Mouse (Mus musculus) yolk sac, embryonic 10.5 days (tissue): ENCODE data around the gene Cacng7.
A peak's percentile ranks its signal among the peaks of the same experiment; 100 is the strongest.
"Not testable (repeated sequence)": the region's sequence is repeated elsewhere in the genome, so short reads cannot be mapped to it uniquely, and the experiment has no call there.

Source experiments
- DNase-seq: peaks from one replicate; pipeline ENCODE4 v3.0.0-alpha.2; 2017; ENCODE audit warnings: low spot score

Gene Cacng7

GRCm38 (mm10) chr7:3332619-3333521, at the start of gene Cacng7:
Cacng7 (plus strand) TSS chr7:3332955.
- peak; percentile 58 for DNase-seq

DNA sequence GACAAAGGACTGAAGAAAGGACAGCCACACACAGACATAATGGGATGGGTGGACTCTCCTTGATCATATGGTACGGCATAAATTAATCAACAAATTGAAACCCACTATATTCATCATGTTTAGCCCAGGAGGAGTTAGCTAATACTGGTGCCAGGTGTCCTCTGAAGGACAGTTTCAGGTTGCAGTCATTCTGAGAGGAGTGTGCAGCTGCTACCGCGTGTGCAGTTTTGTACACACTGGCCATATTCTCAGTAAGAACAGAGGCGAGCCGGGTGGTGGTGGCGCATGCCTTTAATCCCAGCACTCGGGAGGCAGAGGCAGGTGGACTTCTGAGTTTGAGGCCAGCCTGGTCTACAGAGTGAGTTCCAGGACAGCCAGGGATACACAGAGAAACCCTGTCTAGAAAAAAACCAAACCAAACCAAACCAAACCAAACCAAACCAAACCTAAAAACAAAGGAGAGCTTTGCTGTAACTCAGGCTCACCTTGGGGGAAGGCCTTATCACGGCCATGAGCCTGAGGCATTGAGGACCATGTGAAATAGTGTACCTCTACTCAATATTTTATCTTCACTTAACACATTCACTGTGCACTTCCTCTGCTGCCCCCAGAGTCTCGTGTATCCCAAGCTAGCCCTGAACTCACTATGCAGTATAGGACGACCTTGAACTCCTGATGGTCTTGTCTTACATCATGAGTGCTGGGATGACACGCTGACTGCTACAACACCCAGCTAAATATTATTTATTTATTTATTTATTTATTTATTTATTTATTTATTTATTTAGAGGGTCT, 49.5 kb upstream of the Cacng7 start:
- no peak for DNase-seq

GRCm38 (mm10) chr7:3284604-3285003, 48.2 kb upstream of the Cacng7 start:
- no peak for DNase-seq

DNA sequence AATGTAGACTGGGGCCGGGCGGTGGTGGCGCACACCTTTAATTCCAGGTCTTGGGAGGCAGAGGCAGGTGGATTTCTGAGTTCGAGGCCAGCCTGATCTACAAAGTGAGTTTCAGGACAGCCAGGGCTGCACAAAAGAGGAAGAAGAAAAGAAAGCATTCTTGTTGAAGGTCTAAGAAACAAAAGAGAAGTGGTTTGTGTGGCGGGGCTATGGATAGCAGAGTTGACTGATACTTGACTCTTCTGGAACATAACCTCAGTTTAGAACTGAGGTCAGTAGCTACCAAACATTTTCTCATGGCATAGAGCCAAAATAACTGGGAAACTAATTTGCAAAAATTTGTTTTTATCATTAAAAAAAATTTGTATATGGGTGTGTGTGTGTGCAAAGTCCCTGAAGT, 46.7 kb upstream of the Cacng7 start:
- no peak for DNase-seq

DNA sequence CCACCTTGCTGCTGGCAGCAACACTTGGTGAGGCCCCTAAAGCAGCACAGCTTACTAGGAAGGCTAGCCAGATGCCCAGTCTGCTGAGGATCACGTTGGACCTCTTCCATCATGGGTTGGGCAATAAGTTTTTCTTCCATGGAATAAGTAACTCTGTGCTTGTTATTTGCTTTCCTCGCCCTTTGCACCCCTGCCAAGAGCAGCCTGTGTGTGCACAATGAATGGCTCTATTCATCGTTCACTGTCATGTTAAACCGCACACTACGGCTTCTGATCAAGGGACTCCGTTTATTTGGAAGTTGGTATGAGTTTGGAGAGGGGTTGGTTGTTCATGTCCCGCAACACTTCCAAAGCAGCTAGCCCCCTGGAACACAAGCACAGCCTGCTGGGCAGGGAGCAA, 45.6 kb upstream of the Cacng7 start:
- peak; percentile 70 for DNase-seq

GRCm38 (mm10) chr7:3288976-3289970, 43.5 kb upstream of the Cacng7 start, which contains the start of the genes Myadm and Prkcg:
Myadm (plus strand) TSS chr7:3289080.
Prkcg (plus strand) TSS chr7:3289179.
- peak; percentile 90 for DNase-seq

- DNase-seq = peak; percentile 98
Observed at GRCm38 (mm10) chr7:3290257-3291033, 42.3 kb upstream of the Cacng7 start.

GRCm38 (mm10) chr7:3291197-3291596, 41.6 kb upstream of the Cacng7 start:
- no peak for DNase-seq

DNA sequence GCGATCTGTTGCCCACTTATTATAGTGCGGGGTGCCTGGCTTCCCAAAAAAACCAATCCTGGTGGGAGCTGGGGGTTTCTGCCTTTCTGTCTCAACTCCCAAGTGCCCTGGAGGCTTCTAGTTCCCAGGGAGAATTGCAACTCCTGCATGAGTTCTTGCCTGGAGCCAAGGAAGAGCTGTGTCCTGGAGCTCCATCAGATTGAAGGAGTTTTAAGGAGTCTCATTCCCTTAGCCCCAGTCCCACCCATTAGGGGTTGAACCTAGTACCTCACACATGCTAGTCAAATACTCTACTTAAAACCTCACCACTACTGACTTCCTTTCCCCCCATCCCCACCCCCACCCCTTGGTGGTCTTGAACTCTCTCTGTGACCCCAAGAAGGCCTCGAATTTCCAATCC, 41.0 kb upstream of the Cacng7 start:
- DNase-seq = no peak

- DNase-seq = not testable (repeated sequence)
Observed at GRCm38 (mm10) chr7:3292271-3292670, 40.5 kb upstream of the Cacng7 start.

GRCm38 (mm10) chr7:3292791-3293190, 40.0 kb upstream of the Cacng7 start:
- DNase-seq = peak; percentile 90

- DNase-seq = no peak
Observed at GRCm38 (mm10) chr7:3294794-3295193, 38.0 kb upstream of the Cacng7 start.

- DNase-seq = peak; percentile 56
Observed at GRCm38 (mm10) chr7:3295321-3296110, 37.2 kb upstream of the Cacng7 start.

GRCm38 (mm10) chr7:3296711-3297110, 36.0 kb upstream of the Cacng7 start:
- DNase-seq = no peak

DNA sequence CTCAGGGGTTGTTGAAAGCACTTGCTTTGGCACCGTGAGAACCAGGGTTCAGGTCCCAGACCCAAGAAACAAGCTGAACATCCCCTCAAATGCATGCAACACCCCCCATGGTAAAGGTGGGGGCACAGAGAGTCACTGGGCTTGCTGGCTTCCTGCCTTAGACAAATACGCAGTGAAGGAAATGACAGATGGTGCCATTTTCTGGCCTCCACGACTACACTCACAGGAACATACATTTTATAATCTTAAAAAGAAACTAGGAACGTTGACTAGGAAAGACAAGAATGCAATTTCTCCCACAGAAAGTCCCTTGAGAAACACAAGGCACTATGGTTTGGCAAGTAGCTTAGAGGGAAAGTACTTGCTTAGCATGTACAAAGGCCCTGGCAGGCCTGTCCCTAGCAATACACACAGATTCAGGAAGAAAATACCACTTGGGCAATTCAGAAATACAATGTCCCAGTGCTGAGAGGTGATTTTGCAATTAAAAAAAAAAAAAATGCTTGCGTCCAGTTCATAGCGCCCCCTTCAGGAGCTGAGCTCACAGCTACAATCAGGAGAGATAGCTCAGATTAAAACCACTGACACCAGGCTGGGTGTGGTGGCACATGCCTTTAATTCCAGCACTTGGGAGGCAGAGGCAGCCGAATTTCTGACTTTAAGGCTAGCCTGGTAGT, 32.7 kb upstream of the Cacng7 start:
- DNase-seq = no peak

DNA sequence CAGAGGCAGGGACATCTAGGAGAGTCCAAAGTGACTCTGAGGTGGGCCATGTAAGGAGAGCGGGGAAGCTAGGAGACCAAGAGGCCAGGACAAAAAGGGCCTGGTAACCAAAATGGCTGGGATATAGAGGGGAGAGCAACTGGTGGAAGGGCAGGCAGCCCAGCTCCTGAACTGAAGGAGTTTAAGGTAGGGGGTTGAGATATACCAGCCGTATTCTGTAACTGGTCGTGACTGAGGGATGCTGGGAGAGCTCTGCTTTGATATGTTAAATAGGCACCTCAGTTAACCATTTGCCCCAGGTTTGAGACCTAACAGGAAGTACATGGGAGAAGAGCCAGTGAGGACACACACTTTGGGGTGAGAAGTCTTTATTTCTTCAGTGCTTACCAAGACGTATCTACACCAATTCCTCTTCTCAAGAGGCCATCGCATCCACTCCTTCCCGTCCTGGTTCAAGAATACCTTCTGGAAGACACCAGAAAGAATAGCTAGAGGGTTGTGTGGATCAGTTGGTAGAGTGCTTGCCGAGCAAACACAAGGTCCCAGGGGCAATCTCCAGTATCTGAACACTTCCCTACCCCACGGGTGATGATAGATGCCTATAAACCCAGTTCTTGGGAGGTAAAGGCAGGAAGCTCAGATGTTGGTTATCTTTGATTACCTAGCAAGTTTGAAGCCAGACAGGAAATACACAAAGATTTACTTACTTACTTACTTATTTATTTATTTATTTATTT, 31.7 kb upstream of the Cacng7 start:
- DNase-seq = no peak

- no peak for DNase-seq
Observed at GRCm38 (mm10) chr7:3301628-3302555, 30.9 kb upstream of the Cacng7 start.
